Mouse (Mus musculus) thymus, postnatal 25 days (tissue): ENCODE data around the gene Jund.

Experiments
- DNase-seq: peaks from one replicate; pipeline ENCODE4 v3.0.0; 2022

Jund gene

GRCm38 (mm10) chr8:70730956-70731355, 32.2 kb downstream of the Jund start:
- DNase-seq = no peak

DNA sequence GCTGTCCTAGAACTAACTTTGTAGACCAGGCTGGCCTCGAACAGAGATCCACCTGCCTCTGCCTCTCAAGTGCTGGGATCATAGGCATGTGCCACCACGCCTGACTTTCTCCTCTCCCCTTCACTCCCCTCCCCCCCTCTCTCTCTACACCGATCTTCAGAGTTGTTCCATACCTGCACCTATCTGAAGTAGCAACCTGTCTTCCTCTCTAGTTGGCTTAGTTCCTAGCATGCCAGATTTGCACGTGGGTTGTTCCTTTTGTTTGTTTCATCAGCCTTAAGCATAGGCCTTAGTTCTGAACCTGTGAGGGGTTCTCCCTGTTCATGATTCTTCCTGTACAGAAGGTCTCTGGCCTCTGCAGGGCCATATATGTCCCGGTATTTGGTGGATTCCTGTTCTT, 39.0 kb downstream of the Jund start:
- no peak for DNase-seq

GRCm38 (mm10) chr8:70738211-70738610, 39.5 kb downstream of the Jund start:
- DNase-seq = no peak

DNA sequence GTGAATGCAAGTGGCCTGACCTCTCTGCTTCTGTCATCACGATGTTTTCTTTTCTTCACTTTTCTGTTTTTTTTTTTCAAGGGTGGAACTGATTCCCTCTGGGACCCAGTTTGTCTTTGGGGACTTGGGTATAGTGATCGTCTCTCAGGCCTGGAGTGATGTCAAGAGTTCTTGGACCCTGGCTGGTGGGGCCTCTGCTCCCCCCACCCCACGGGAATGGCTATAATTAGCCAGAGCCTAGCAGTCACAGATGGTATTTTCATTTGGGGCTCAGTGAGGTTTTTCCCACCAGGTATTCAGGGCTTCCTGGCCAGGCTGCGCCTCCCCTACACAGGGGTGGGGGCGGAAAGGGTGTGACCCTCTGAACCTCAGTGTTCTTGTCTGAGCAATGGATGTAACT, 42.9 kb downstream of the Jund start:
- DNase-seq = no peak

DNA sequence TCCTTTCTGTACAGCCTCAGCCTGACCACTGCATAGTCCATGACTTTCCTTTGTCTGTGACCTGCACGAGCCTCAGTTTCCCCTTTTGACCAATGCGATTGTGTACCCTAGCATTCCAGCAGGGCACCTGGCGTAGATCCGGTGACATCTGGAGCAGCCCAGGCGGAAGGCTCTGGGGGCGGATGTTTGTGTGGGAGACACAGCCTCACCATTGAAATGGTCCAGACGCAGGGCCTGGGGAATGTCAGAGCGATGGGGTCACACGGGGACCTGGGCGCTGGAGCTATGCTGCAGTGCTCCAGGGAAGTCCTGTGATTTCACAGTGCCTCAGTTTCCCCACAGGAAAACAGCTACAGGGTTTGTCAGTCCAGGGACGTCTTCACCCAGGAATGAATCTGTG, 43.4 kb downstream of the Jund start:
- no peak for DNase-seq

- no peak for DNase-seq
These were observed 44.4 kb downstream of the Jund start for GRCm38 (mm10) chr8:70742981-70743655.

DNA sequence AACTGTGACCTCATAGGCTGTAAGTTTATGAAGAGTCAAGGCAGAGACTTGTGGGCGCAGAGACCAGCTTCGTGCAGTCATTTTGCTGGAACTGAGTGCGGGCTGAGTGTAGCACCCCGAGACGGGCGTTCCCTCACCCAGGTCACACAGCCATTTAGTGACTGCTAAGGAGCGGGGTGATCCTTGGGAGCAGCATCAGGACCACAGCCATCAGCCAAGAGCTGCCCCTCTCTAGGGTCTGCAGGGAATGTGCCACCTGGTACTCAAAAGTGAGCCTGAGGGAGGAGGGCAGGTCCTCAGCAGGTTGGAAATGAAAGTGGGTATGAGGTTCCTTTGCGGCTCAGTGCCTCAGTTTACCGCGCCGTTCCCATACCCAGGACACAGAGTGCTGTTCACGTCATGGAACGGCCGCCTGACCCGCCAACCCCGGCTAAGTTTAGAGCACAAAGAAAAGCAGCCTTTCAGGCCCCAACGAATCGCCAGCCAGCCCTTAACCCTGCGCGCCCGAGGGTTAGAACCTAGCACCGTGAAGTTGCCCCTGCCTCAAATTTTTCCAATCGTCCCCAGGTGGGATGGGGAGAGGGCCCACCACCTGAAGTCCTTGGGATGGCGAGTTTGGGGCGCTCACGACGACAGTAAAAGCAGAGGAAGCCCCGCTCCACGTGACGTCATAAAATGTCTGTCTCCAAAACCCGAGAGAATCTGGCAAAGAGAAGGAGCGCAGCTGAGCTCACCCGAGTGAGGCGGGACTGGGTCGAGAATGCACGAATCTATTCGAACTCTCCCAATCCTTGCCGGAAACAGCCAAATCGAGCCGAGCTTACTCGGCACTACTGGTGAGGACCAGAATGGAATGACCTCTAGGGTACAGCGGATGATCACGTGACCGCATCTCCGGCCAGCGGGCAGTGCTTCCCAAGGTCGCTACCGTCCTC, 45.2 kb downstream of the Jund start:
- no peak for DNase-seq

- DNase-seq = no peak
These were observed 46.1 kb downstream of the Jund start for GRCm38 (mm10) chr8:70744806-70745205.

DNA sequence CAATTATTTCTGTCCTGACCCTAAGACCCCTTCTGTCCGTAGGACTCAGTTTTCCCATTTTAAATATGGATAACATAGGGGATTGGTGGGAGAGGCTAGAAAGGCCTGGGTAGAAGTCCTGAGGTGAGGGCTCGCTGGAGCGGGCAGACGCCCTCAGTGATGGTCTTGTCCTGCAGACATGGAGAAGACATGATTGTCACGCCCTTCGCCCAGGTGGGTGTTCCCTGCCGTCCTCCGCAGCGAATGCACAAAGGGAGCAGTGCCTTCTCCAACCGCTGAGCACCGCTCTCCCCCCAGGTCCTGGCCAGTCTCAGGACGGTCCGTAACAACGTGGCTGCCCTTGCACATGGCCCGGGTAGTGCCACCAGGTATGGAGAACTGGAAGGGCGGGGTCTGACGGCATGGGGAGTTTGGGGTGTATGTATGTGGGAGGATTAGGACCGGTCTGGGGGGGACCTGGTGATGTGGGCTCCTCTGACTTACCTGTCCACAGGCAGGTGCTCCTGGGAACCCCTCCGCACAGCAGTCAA, 47.0 kb downstream of the Jund start:
- no peak for DNase-seq

- DNase-seq = no peak
These were observed 47.9 kb downstream of the Jund start for GRCm38 (mm10) chr8:70746676-70747075.

GRCm38 (mm10) chr8:70747211-70747890, 48.6 kb downstream of the Jund start:
- DNase-seq = no peak

DNA sequence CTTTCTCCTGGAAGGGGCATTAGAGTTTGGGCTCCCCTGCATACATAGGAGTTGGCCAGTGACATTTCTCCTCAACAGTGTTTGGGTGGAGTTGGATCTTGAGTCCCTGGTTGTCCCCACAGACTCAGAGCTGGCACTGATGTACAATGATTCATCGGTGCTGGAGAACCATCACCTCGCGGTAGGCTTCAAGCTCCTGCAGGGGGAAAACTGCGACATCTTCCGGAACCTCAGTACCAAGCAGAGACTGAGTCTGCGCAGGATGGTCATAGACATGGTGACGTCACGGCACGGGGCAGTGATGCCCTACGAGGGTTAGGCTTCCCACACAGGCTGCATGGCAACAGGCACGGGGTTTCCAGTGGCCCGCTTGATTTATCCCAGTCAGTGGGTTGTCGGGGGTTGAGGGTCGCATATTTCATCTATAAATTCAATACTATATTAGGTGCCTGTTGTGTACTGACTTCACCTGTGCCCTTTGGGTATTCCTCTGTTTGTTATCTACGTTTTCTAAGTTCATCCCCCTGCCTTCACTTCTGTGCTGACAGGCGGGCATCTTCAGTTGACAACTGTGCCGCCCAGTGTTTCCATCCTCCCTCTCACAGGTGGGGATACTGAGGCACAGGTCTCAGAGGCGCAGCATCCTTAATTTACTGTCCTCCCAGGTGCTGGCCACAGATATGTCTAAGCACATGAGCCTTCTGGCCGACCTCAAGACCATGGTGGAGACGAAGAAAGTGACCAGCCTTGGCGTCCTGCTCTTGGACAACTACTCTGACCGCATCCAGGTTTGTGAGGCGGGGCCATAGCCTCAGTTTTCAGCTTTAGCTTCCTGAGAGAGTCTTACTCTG, 49.7 kb downstream of the Jund start:
- no peak for DNase-seq

- DNase-seq = no peak
These were observed 50.4 kb downstream of the Jund start for GRCm38 (mm10) chr8:70749097-70749674.
